Mouse (Mus musculus): ENCODE results near the gene Gsn.

The Gsn gene

GRCm38 (mm10) chr2:35282214-35282613 lies 26.0 kb downstream of the Gsn start:
- DNase-seq: peak in 1 of 2 experiments; percentile 17

DNA sequence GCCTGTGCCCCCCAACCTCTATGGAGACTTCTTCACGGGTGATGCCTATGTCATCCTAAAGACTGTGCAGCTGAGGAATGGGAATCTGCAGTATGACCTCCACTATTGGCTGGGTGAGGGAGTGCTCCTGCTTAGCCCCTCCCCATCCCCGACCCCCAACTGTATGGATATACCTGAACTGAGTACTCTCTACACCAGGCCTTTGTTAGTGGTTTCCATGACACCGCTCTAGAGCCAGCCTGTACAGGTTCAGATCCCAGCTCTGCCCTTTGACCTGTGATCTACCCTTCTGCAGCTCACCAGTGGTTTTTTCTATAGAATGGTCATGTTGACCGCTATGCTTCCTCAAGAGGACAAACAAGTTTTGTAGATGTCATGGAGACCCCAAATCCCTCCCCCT lies 27.8 kb downstream of the Gsn start:
- DNase-seq: no peak

DNA sequence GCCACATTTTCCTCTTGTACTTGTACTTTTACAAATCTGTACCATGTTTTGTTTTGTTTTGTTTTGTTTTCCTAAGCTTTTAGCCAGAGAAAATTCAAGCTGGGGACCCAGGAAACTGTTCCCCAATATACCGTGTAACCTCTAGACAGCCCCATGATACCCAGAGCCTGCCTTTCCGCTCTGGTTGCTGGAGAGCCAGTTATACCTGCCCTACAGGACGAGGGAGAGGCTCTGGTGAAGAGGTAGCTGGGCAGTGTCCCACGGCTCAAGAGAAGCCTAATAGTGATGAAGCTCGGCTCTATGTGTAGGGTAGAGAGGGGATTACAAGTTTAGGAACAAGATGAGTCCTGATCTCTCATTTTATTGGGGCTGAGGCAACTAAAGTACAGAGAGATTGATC lies 29.0 kb downstream of the Gsn start:
- DNase-seq: no peak

DNA sequence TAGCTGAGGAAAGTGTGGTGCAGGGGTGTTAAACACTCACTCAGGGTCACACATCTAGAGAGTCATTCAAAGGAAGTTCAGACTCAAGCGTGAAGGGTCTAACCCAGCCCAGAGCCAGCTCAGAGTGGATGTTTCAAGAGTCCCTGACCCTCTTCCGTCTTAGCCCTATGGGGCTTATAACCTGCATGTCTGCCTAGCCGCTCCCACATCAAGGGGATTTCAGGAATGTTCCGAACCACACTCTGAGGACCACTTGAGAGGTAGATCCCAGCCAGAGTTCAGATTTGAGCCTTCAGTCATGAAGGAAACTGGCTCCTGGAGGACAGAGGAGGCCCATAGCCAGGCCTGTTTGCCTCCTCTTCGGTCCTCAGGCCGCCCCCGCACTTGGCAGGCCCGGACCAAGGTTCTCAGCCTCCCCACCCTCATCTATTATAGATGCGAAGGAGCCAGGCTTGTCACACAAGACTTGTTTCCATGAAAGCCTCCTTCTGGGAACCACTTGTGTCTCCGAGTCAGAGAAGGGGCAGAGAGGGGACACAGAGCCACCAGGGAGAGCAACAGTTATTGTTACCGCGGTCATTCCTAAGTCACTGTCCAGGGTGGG lies 30.9 kb downstream of the Gsn start:
- DNase-seq: no peak

DNA sequence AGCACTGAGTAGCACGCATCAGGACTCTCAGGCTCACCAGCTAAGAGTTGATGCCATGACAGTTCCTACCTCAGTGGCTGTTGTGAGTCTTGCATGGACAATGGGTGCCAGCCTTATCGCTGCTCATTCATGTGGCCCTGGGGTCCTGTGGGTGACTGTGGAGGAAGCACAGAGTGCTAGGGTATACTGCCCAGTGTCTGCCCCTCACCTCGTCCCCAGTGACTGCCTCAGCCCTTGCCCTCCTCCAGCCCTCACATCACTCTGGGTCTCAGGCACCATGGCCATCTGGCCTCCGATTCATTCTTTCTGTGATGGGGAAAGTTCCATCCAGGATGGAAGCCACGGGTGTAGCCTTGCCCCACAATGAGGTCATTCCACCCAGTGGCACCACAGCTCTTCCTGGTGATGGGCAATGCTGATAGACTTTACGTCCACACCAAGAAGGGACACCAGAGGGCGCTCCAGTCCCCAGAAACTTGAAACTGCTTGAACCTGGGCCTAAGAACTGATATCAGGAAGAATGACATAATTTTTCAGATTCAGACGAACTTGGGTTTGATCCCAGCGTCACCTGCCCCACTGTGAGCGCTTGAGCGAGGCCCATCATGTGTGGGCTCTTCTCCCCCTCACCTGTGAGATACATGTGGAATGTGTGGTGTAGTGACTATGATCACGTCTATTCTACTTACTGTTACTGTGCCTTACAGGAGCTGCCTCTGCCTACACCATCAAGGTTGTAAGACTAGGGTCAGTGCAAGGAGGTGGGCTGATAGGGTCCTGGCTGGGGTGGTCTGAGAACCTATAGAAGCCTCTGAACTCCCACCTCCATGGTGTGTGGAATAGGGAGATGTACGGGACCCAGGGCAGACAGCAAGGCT lies 32.8 kb downstream of the Gsn start:
- DNase-seq: peak; percentile 49 to 83

DNA sequence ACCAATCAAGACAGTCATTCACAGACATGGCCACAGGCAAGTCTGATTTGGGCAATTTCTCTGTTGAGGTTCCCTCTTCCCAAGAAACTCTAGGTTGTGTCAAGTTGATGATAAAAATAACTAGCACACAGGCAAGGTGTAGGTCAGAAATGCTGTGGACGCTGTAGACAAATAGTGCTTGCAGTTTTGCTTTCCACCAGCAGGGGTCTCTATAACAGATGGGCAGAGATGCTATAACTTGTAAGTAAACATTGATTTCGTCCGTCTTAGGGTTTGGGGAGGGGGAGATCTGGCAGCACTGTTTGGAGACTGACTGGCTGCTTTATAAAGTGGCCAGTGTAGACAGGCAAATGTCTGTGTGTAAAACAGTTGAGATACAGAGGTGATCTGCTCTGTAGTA lies 35.7 kb downstream of the Gsn start:
- peak in 1 of 2 experiments; percentile 63 for DNase-seq

- DNase-seq: no peak
Measured at GRCm38 (mm10) chr2:35292700-35293099, 36.5 kb downstream of the Gsn start.

GRCm38 (mm10) chr2:35293291-35293690 lies 37.1 kb downstream of the Gsn start:
- DNase-seq: no peak

DNA sequence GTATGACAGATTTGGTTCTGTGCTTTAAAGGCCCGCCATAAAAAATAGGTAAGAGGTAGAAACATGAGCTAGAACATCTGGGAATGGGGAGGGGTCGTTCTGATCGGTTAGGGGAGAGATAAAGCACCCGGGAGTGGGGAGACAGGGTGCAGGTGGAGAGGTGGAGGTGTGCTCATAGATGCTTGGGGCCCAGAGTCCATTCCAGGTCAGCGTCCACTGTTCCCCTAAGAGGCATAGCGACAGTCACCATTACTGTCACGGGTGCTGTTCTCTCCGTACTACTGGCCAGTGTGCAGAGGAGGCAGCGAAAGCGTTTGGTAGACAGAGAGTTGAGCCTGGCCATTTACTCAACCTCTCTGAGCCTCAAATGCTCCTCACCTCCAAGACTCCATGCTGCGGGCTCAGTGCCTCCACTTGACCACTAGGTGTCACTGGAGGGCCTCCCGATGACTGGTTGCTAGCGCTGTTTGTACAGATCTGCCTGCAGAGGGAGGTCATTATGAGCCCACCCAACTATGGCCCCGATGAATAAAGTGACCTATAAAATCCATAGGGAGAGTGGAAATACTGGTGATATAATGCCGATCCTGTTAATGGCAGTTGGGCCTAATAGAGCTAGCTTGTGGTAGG lies 41.6 kb downstream of the Gsn start:
- DNase-seq: peak; percentile 63 to 79

DNA sequence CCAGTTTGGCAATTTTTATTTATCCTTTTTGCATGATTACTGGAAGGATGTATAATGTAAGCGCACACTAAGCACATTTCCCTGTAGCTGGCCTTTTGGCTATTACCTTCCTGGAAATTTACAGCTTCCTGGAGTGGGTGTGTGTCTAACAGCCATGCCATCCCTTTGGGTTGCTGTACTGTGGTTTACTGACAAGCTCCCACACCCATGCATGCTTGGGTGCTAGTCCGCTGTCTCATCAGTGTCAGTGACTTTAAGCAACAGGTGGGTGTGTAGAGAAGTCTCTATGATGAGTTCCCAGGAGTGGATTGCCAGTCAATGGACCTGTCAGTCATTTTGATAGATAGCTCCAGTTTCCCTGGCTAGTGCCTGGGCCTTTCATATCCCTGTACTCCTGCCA lies 43.3 kb downstream of the Gsn start:
- DNase-seq: no peak

DNA sequence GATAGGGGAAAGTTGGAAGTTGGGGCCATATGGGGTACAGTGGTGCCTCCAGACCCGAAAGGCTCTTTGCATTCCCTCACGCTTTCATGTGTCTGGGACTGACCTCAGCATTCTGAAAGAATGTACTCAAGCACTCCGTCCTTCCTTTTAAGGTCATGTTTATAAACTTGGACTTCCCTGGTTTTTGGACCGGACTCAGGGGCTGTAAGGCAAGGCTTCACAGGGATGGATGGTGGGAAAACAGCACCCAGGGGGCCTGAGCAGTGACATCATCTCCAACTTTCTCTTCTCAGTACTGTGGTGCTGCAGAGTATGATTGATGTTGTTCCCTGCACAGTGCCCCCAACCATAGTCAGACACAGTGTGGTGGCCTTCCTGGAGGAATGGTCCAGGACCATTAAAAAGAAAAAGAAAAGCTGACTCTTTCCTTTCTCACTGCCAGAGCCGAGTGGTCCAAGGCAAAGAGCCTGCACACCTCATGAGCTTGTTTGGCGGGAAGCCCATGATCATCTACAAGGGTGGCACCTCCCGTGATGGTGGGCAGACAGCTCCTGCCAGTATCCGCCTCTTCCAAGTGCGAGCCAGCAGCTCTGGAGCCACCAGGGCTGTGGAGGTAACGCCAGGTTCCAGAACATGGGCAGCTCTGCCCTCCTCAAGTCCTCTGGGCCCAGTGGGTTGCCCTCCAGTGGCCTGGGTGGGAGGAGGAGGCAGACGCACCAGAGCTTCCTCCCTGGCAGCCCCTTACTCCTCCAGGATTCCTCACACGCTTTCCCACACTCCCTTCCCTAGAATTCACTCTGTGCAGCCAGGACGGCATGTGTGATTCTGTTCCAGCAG lies 46.1 kb downstream of the Gsn start:
- no peak for DNase-seq

DNA sequence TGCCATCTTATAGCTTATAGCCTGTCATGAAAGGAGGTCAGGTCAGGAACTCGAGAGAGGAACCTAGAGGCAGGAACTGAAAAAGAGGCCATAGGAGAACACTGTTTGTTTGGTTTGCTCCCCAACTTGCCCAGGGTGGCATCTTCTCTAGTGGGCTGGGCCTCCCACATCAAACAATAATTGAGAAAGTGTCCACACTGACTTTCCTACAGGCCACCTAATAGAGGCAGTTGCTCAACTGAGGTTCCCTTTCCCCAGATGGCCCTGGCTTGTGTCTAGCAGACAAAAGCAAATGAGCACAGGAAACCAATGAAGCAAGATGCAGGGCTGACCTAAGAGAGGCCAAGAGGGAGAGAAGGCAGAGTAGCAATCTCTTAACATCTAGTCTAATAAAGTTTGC lies 52.0 kb downstream of the Gsn start:
- DNase-seq: no peak

- no peak for DNase-seq
Measured at GRCm38 (mm10) chr2:35309906-35310493, 53.8 kb downstream of the Gsn start.

- DNase-seq: no peak
Measured at GRCm38 (mm10) chr2:35314300-35314699, 58.1 kb downstream of the Gsn start.

DNA sequence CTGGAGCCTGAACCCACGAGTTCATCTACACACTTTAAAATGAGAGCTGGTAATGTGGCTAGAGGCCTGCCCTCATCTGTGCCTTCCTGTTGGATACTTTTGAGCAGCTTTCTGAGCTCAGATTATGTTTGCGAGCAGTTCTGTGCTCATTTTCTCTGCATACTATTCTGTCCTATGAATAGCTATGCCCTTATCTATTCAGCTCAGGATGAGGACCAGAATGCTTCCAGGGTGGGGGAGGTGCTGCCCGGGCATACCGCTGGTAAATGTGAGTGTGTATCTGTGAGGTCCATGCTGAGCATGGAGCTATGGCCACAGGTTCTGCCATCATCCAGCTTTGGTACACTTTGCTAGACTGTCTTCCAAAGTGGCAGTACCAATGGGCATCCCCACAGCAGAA lies 61.4 kb downstream of the Gsn start:
- DNase-seq: no peak

GRCm38 (mm10) chr2:35318405-35318804 lies 62.2 kb downstream of the Gsn start:
- DNase-seq: no peak

- no peak for DNase-seq
Measured at GRCm38 (mm10) chr2:35320399-35320798, 64.2 kb downstream of the Gsn start.

GRCm38 (mm10) chr2:35322404-35323164 lies 66.4 kb downstream of the Gsn start:
- DNase-seq: no peak

- DNase-seq: no peak
Measured at GRCm38 (mm10) chr2:35325930-35326329, 69.8 kb downstream of the Gsn start.

DNA sequence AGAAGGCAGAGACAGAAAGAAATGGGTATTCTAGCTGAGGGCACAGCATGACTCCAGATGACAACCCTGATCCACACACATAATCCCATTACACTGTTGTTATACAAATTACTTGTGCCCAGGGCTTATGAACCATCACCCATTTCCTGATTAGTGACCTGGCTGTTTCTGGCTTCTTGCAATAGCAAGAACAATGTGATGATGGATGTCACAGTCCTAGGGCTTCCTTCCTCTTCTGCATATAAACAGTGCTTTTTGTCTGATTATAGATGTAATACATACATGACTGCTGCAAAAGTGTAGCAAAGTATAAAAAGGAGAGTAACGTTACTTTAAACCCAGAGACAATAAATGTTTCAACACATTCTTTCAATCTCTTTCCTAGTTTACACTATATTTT lies 70.8 kb downstream of the Gsn start:
- no peak for DNase-seq

GRCm38 (mm10) chr2:35327583-35327982 lies 71.4 kb downstream of the Gsn start:
- DNase-seq: no peak

Data from spleen, adult 18-20 months (tissue).